Mouse (Mus musculus) CH12.LX (cell line): ENCODE results near the gene Ppp2r5c. TPM values are rescaled to one million over a fixed set of nuclear protein-coding genes. Genes with fewer than 3 reads are reported as not detected.

Experiments used
- DNase-seq: peaks from one replicate; pipeline ENCODE4 v3.0.0-alpha.2; 2013; ENCODE audit errors: extremely low read depth
- H3K27ac ChIP-seq: 2 replicates; pipeline ENCODE4 v1.5.1; 2012; ENCODE audit warnings: low read depth, mild to moderate bottlenecking, control low read depth, moderate library complexity; ENCODE audit not compliant: insufficient read depth
- H3K27me3 ChIP-seq: replicated peaks from 2 replicates; pipeline ENCODE3; 2012; ENCODE audit warnings: inconsistent platforms
- H3K36me3 ChIP-seq, 2 experiments: replicated peaks in 1 of 2; 2 replicates each; pipeline versions ENCODE3 to v1.6.1; 2012; ENCODE audit warnings: inconsistent platforms in 1 of 2, low read length in 1 of 2, mild to moderate bottlenecking in 1 of 2, mixed read lengths in 1 of 2, moderate library complexity in 1 of 2; ENCODE audit not compliant: control insufficient read depth in 1 of 2, insufficient read depth in 1 of 2
- H3K4me1 ChIP-seq, 2 experiments: 2 replicates each; pipeline ENCODE4 v1.6.1; 2012; ENCODE audit warnings: inconsistent platforms in 1 of 2, moderate library complexity in 1 of 2; ENCODE audit not compliant: insufficient read depth in 2 of 2, control insufficient read depth in 1 of 2
- H3K4me2 ChIP-seq: 2 replicates; pipeline ENCODE4 v1.6.1; 2012; ENCODE audit warnings: low read depth, mild to moderate bottlenecking, control low read depth; ENCODE audit not compliant: poor library complexity, insufficient read depth, severe bottlenecking
- H3K4me3 ChIP-seq, 3 experiments: fragments of 150-350 bp in 1 of 3; sonication (generic) in 1 of 3; replicated peaks in 1 of 3; 2 replicates each; pipeline versions ENCODE3 to v1.5.1; 2011 to 2012; ENCODE audit warnings: low read depth in 2 of 3, low read length in 2 of 3, mild to moderate bottlenecking in 2 of 3, moderate library complexity in 2 of 3, control low read depth in 1 of 3, improper control_type of control experiment in 1 of 3, inconsistent platforms in 1 of 3, mixed read lengths in 1 of 3; ENCODE audit not compliant: poor library complexity in 1 of 3
- H3K79me2 ChIP-seq: replicated peaks from 2 replicates; pipeline ENCODE4 v1.6.1; 2012; ENCODE audit warnings: mild to moderate bottlenecking, moderate library complexity; ENCODE audit not compliant: control insufficient read depth, poor library complexity, insufficient read depth, severe bottlenecking; ENCODE audit errors: extremely low read depth
- H3K9ac ChIP-seq: 2 replicates; pipeline ENCODE4 v1.6.1; 2012; ENCODE audit warnings: low read depth, mild to moderate bottlenecking, control low read depth, moderate library complexity; ENCODE audit not compliant: insufficient read depth
- H3K9me3 ChIP-seq: replicated peaks from 2 replicates; pipeline ENCODE3; 2012; ENCODE audit warnings: low read length, inconsistent platforms, mixed read lengths
- CTCF ChIP-seq, 2 experiments: IDR thresholded peaks in 1 of 2; conservative IDR thresholded peaks in 1 of 2; 2 replicates each; pipeline ENCODE4 v1.5.1; 2011 to 2012; ENCODE audit warnings: low read depth in 2 of 2, low read length in 2 of 2, improper control_type of control experiment in 1 of 2, inconsistent platforms in 1 of 2, mild to moderate bottlenecking in 1 of 2, moderate library complexity in 1 of 2
- E2F4 ChIP-seq: IDR thresholded peaks from 2 replicates; pipeline ENCODE4 v1.6.1; 2011; ENCODE audit warnings: low read depth, low read length, improper control_type of control experiment; ENCODE audit not compliant: insufficient replicate concordance
- ELF1 ChIP-seq: IDR thresholded peaks from 2 replicates; pipeline ENCODE4 v1.6.1; 2014; ENCODE audit warnings: low read depth, mild to moderate bottlenecking, inconsistent platforms, low read length, improper control_type of control experiment
- ETS1 ChIP-seq: conservative IDR thresholded peaks from 2 replicates; pipeline ENCODE4 v1.6.1; 2012; ENCODE audit warnings: low read depth, mild to moderate bottlenecking, inconsistent platforms, low read length, improper control_type of control experiment, moderate library complexity
- GABPA ChIP-seq: IDR thresholded peaks from 2 replicates; pipeline ENCODE4 v1.6.1; 2012; ENCODE audit warnings: low read depth, low read length, improper control_type of control experiment, inconsistent platforms; ENCODE audit not compliant: insufficient replicate concordance
- HCFC1 ChIP-seq: IDR thresholded peaks from 2 replicates; pipeline ENCODE4 v1.6.1; 2012; ENCODE audit warnings: low read depth, mild to moderate bottlenecking, inconsistent platforms, low read length, improper control_type of control experiment
- IRF4 ChIP-seq: IDR thresholded peaks from 2 replicates; pipeline ENCODE4 v1.6.1; 2014; ENCODE audit warnings: low read depth, mild to moderate bottlenecking, inconsistent platforms, low read length, improper control_type of control experiment
- JUN ChIP-seq: IDR thresholded peaks from 2 replicates; pipeline ENCODE4 v1.6.1; 2011; ENCODE audit warnings: low read depth, mild to moderate bottlenecking, low read length, improper control_type of control experiment, moderate library complexity; ENCODE audit not compliant: insufficient read depth
- KAT2A ChIP-seq: IDR thresholded peaks from 2 replicates; pipeline ENCODE4 v1.6.1; 2012; ENCODE audit warnings: low read length, improper control_type of control experiment, inconsistent platforms; ENCODE audit not compliant: insufficient replicate concordance
- MAX ChIP-seq: IDR thresholded peaks from 2 replicates; pipeline ENCODE4 v1.6.1; 2011; ENCODE audit warnings: low read length, improper control_type of control experiment
- MEF2A ChIP-seq: IDR thresholded peaks from 2 replicates; pipeline ENCODE4 v1.6.1; 2014; ENCODE audit warnings: low read depth, mild to moderate bottlenecking, inconsistent platforms, low read length, improper control_type of control experiment, borderline replicate concordance
- MYC ChIP-seq: IDR thresholded peaks from 2 replicates; pipeline ENCODE4 v1.6.1; 2011; ENCODE audit warnings: low read depth, mild to moderate bottlenecking, improper control_type of control experiment, low read length
- NELFE ChIP-seq: IDR thresholded peaks from 2 replicates; pipeline ENCODE4 v1.6.1; 2011; ENCODE audit warnings: low read depth, low read length, improper control_type of control experiment
- NRF1 ChIP-seq: IDR thresholded peaks from 2 replicates; pipeline ENCODE4 v1.6.1; 2014; ENCODE audit warnings: low read depth, mild to moderate bottlenecking, inconsistent platforms, low read length, improper control_type of control experiment, moderate library complexity
- PAX5 ChIP-seq: IDR thresholded peaks from 2 replicates; pipeline ENCODE4 v1.6.1; 2012; ENCODE audit warnings: low read length, inconsistent platforms, mixed read lengths
- POLR2A ChIP-seq: IDR thresholded peaks from 2 replicates; pipeline ENCODE4 v1.6.1; 2011; ENCODE audit warnings: low read depth, mild to moderate bottlenecking, improper control_type of control experiment, low read length
- POLR2AphosphoS2 ChIP-seq: IDR thresholded peaks from 2 replicates; pipeline ENCODE4 v1.6.1; 2011; ENCODE audit warnings: low read depth, low read length, improper control_type of control experiment
- SMC3 ChIP-seq: IDR thresholded peaks from 2 replicates; pipeline ENCODE4 v1.6.1; 2011; ENCODE audit warnings: low read depth, low read length, improper control_type of control experiment
- TCF12 ChIP-seq: IDR thresholded peaks from 2 replicates; pipeline ENCODE4 v1.6.1; 2014; ENCODE audit warnings: low read depth, mild to moderate bottlenecking, inconsistent platforms, low read length, improper control_type of control experiment
- UBTF ChIP-seq: IDR thresholded peaks from 2 replicates; pipeline ENCODE4 v1.6.1; 2012; ENCODE audit warnings: low read depth, mild to moderate bottlenecking, inconsistent platforms, low read length, improper control_type of control experiment, moderate library complexity
- USF1 ChIP-seq: IDR thresholded peaks from 2 replicates; pipeline ENCODE4 v1.6.1; 2014; ENCODE audit warnings: low read depth, mild to moderate bottlenecking, inconsistent platforms, low read length, improper control_type of control experiment
- ZMIZ1 ChIP-seq: IDR thresholded peaks from 2 replicates; pipeline ENCODE4 v1.6.1; 2012; ENCODE audit warnings: low read depth, mild to moderate bottlenecking, inconsistent platforms, low read length, improper control_type of control experiment
- ZNF384 ChIP-seq: IDR thresholded peaks from 2 replicates; pipeline ENCODE4 v1.6.1; 2012; ENCODE audit warnings: low read depth, low read length, improper control_type of control experiment, inconsistent platforms
- dilution Hi-C: fragments of 300-500 bp; cut with MboI; formaldehyde crosslinking; loops from 2 replicates; pipeline ENCODE4 v1.14.3; 2020; ENCODE audit warnings: low sequenced_read_pairs; ENCODE audit not compliant: extremely low pct_unique_long_range_greater_than_20kb, extremely low pct_ligation_motif_present
- in situ Hi-C: fragments of 300-500 bp; cut with MboI; formaldehyde crosslinking; loops from 3 replicates; pipeline ENCODE4 v1.14.3; 2019; ENCODE audit warnings: low sequenced_read_pairs, low pct_ligation_motif_present, low pct_unique_long_range_greater_than_20kb, mixed read lengths
- polyA plus RNA-seq: library from polyadenylated mRNA; unstranded; fragments of >175 nt; gene quantifications from 2 replicates; pipeline ENCODE4 v1.2.1, GENCODE M21; 2012; ENCODE audit warnings: low read depth; ENCODE audit not compliant: insufficient read length
- total RNA-seq, 2 experiments: library from RNA; depleted of rRNA; stranded (reverse); fragments of 300-350 nt in 1 of 2; fragments of >200 nt in 1 of 2; gene quantifications; 2 replicates each; pipeline ENCODE4 v1.2.3; 2012 to 2014

Ppp2r5c gene
- total and polyA plus RNA-seq, 3 experiments = 71.6 to 111 (median 97.7) TPM

DNA sequence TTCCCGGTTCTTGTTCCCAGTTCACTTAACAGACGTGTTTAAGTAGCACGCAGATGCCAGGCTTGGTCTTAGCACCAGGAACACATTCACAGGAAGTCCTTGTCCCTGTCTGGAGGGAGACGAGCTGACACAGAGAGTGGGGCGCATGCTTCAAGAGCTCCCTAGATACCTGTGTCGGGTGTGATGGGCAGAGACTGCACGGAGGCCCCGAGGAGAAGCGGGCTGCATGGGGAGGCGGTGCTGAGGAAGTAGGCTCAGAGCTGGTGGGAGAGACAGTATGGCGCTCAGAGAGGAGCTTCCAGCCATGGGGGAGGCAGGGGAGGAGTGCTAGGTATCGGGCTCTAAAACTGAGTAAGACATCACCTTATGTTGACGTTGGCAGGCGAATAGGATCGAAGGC, 103.4 kb downstream of the Ppp2r5c start:
- Histone ChIP-seq H3K4me2 (no peak overlapping the region), H3K27me3 (no peaks in the 10 kb centered on the region), H3K36me3 (peaks cover 83 to 95% of the 10 kb centered on the region in 2 experiments), H3K4me1 (no peaks in the 10 kb centered on the region), H3K9ac (no peak overlapping the region), H3K27ac (no peak overlapping the region), H3K9me3 (no peaks in the 10 kb centered on the region), H3K4me3 (no peak overlapping the region), H3K79me2 (no peaks in the 10 kb centered on the region)
- TF ChIP-seq USF1 (no peak), ZMIZ1 (no peak), JUN (no peak), ELF1 (no peak), ETS1 (no peak), CTCF (conservative IDR thresholded peaks at IDR 0.05 in 1 of 2, IDR thresholded peaks at IDR 0.05 in 1 of 2; ENCODE audit: low read depth in 2 of 2, low read length in 2 of 2) (no peak)
- no peak for DNase-seq
- in situ Hi-C loops = no loop called here
- dilution Hi-C loops = no loop called here

DNA sequence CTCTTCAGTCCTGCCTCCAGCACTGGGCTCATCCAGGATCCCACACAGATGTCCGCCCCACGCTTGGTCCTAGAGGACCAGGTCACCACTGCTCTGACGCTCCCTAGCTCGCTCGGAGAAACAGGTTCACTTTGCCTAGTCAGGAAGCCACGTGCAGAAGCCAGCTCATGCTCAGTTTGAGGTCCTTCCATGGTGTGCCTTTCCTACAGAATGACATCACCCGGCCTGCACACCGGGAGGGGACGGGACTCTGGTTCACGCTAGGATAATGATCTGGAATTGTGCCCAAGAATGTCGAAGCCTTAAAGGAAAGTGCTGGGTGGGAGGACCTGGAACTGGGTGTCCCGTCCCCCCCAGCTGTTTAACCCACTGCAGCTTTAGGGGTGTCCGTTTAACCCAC, 105.2 kb downstream of the Ppp2r5c start:
- Histone ChIP-seq H3K4me3 (no peak overlapping the region), H3K27ac (no peak overlapping the region), H3K27me3 (no peaks in the 10 kb centered on the region), H3K9me3 (no peaks in the 10 kb centered on the region), H3K36me3 (peaks cover 82 to 96% of the 10 kb centered on the region in 2 experiments), H3K9ac (no peak overlapping the region), H3K4me1 (no peaks in the 10 kb centered on the region), H3K79me2 (no peaks in the 10 kb centered on the region), H3K4me2 (no peak overlapping the region)
- DNase-seq = no peak
- TF ChIP-seq NRF1 = no peak
- TF ChIP-seq JUN = no peak
- TF ChIP-seq SMC3 = no peak
- TF ChIP-seq MYC = no peak
- TF ChIP-seq POLR2A = no peak
- no peak for TF ChIP-seq NELFE
- TF ChIP-seq E2F4 = no peak
- no peak for TF ChIP-seq PAX5
- TF ChIP-seq TCF12 = no peak
- dilution Hi-C loops (no loop called here), in situ Hi-C loops (no loop called here)

DNA sequence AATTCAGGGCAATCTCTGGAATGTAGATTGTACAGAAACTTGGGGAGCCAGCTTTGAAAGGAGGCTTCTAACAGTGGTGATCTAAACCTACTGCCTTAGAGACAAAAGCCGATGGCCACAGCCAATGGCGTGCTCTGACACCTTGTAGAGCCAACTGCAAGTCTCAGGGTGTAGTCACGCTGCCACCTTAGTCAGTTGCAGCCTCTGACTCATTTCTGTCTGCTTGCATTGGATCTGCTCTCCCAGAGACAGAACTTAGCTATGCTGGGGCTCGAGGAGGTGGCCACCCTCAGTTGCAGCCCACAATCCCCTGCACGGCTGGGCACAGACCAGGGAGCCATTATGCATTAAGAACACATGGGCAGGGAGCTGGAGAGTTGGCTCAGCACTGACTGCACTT, 106.4 kb downstream of the Ppp2r5c start:
- H3K79me2 ChIP-seq = no peaks in the 10 kb centered on the region
- H3K9me3 ChIP-seq = no peaks in the 10 kb centered on the region
- dilution Hi-C loops = no loop called here
- H3K9ac ChIP-seq = no peak overlapping the region
- H3K27me3 ChIP-seq = no peaks in the 10 kb centered on the region
- no peak for TF ChIP-seq ZNF384
- TF ChIP-seq ETS1 = no peak
- TF ChIP-seq NELFE = no peak
- no peak for TF ChIP-seq SMC3
- TF ChIP-seq JUN = no peak
- no peak for TF ChIP-seq GABPA
- no peak for TF ChIP-seq UBTF
- TF ChIP-seq MAX = no peak
- TF ChIP-seq ZMIZ1 = no peak
- no peak for TF ChIP-seq POLR2AphosphoS2
- TF ChIP-seq KAT2A = no peak
- no peak for TF ChIP-seq HCFC1
- no peak for TF ChIP-seq IRF4
- no peak for TF ChIP-seq MEF2A
- TF ChIP-seq, all 38 proteins: peak for 0
- no peak for DNase-seq
- Histone ChIP-seq H3K4me1 (no peaks in the 10 kb centered on the region; a peak in 1 of 4 replicates), H3K36me3 (peaks cover 79 to 94% of the 10 kb centered on the region in 2 experiments), H3K4me2 (no peak overlapping the region), H3K4me3 (no peak overlapping the region), H3K27ac (no peak overlapping the region)
- in situ Hi-C loops = no loop called here
